Mouse (Mus musculus): ENCODE results near the gene Metap2.

GRCm38 (mm10) chr10:93911326-93911725 is 14.4 kb upstream of the Metap2 start:
- TF ChIP-seq POLR2A (IDR thresholded peaks at IDR 0.05; ENCODE audit: extremely low read depth, insufficient read depth, low read length) = no peak
- TF ChIP-seq CTCF (IDR thresholded peaks at IDR 0.05; ENCODE audit: low read depth, low read length) = no peak
